Mouse (Mus musculus) urinary bladder, postnatal 14 days (tissue): ENCODE measurements around the gene Rbfox1.

Experiments
- DNase-seq: peaks from one replicate; pipeline ENCODE4 v3.0.0; 2021; ENCODE audit warnings: low spot score

Gene Rbfox1

GRCm38 (mm10) chr16:7241627-7242026 lies 1356.5 kb downstream of the Rbfox1 start:
- DNase-seq: no peak

GRCm38 (mm10) chr16:7242501-7242900 lies 1357.3 kb downstream of the Rbfox1 start:
- no peak for DNase-seq

GRCm38 (mm10) chr16:7244382-7244781 lies 1359.2 kb downstream of the Rbfox1 start:
- DNase-seq: no peak

GRCm38 (mm10) chr16:7251696-7252095 lies 1366.5 kb downstream of the Rbfox1 start:
- no peak for DNase-seq

GRCm38 (mm10) chr16:7257366-7257765 lies 1372.2 kb downstream of the Rbfox1 start:
- DNase-seq: no peak

GRCm38 (mm10) chr16:7263261-7263660 lies 1378.1 kb downstream of the Rbfox1 start:
- DNase-seq: no peak

GRCm38 (mm10) chr16:7265715-7266114 lies 1380.6 kb downstream of the Rbfox1 start:
- no peak for DNase-seq

- DNase-seq: no peak
These were observed 1390.3 kb downstream of the Rbfox1 start for GRCm38 (mm10) chr16:7275501-7275900.

GRCm38 (mm10) chr16:7275901-7276300 lies 1390.7 kb downstream of the Rbfox1 start:
- DNase-seq: no peak

- no peak for DNase-seq
These were observed 1394.4 kb downstream of the Rbfox1 start for GRCm38 (mm10) chr16:7279544-7279943.

GRCm38 (mm10) chr16:7282257-7282656 lies 1397.1 kb downstream of the Rbfox1 start:
- no peak for DNase-seq

- no peak for DNase-seq
These were observed 1408.0 kb downstream of the Rbfox1 start for GRCm38 (mm10) chr16:7292985-7293805.

- no peak for DNase-seq
These were observed 1417.3 kb downstream of the Rbfox1 start for GRCm38 (mm10) chr16:7302416-7302815.

GRCm38 (mm10) chr16:7329196-7329595 lies 1444.0 kb downstream of the Rbfox1 start:
- DNase-seq: no peak

GRCm38 (mm10) chr16:7341186-7341585 lies 1456.0 kb downstream of the Rbfox1 start:
- DNase-seq: no peak

- DNase-seq: no peak
These were observed 1460.1 kb downstream of the Rbfox1 start for GRCm38 (mm10) chr16:7345298-7345697.

- DNase-seq: no peak
These were observed 1461.0 kb downstream of the Rbfox1 start for GRCm38 (mm10) chr16:7346001-7346625.

GRCm38 (mm10) chr16:7347522-7348165 lies 1462.5 kb downstream of the Rbfox1 start:
- DNase-seq: no peak

GRCm38 (mm10) chr16:7352808-7353207 lies 1467.7 kb downstream of the Rbfox1 start:
- DNase-seq: no peak

- DNase-seq: no peak
These were observed 1469.0 kb downstream of the Rbfox1 start for GRCm38 (mm10) chr16:7354116-7354515.

- DNase-seq: no peak
These were observed 1473.9 kb downstream of the Rbfox1 start for GRCm38 (mm10) chr16:7359043-7359442.

- DNase-seq: no peak
These were observed 1475.6 kb downstream of the Rbfox1 start for GRCm38 (mm10) chr16:7360706-7361105.

GRCm38 (mm10) chr16:7365878-7366277 lies 1480.7 kb downstream of the Rbfox1 start:
- DNase-seq: no peak
